Mouse (Mus musculus) naive thymus-derived CD4-positive, alpha-beta T cell, adult 2 months (primary cell): ENCODE measurements around the gene Cecr2.
A peak's percentile ranks its signal among the peaks of the same experiment; 100 is the strongest.

Experiments used
- DNase-seq: peaks from one replicate; pipeline ENCODE4 v3.0.0-alpha.2; 2011; ENCODE audit warnings: low read depth

The Cecr2 gene

DNA sequence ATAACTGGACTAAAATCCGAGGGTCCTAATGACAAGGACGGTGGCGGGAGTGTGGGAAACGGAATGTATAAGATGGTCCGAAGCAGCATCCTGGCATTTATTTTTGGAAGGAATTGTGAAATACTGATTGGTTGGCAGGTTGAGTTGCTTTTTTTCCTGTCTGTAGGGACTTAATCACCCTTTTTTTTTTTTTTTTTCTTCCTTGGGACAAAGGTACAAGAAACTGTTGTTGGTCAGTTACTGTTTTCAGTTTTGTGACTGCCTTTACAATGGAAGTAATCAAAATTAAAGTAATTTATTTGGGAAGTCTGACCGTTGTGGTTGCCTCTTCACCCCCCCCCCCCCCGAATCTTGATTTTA, 1.2 kb downstream of the Cecr2 start:
- DNase-seq, result no peak

DNA sequence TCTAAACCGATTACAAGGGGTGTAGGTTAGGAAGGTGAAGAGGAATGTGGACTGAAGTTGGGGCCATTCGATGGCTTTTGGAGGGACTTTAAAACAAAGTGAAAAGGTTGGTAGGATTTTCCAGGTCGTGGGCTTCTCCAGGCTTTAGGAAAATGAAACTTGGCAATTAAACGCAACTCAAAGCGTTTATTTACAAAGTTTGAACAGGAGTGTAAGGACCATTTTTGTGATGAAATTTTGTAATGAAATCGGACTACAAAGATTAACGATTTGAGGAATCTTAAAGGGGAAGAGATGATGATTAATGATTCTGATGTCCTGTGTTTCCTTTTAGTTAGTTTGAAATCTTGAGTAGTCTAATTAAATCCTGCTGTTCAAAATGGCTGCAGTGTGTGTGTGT, 1.7 kb downstream of the Cecr2 start:
- peak; percentile 8 for DNase-seq

DNA sequence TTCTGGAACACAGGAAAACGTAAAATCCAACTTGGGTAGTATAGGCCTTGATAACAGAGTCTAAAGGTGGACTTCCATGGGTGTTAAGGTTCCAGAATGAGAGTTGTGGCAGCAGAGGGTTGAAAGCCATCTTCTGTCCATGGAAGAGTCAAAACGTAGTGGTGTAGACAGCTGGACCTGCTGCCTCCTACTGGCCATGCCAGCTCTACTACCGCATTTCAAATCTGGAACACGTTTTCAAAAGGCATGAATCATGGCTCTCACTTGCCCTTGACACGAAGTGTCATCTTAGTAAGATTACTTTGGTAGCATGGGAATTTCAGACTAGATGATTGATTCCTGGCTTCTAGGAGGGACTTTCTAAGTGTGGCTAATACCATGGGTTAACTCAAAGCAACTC, 8.0 kb downstream of the Cecr2 start:
- peak; percentile 46 for DNase-seq

DNA sequence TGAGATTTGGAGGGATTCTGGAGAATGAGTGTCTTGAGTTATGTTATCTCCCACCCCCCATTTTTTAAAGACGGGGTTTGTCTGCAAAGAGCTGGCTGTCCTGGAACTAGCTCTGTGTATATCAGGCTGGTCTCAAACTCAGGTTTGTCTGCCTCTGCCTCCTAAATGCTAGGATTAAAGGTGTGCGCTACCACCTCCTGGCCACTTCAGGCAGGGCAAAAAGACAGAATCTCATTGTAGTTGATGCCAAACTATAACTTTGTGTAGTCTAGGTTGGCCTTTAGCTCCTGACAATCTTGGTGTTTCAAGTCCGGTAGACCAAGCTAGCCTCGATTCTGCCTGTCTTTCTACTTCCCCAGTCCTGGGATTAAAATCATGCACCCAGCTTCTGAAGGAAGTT, 8.7 kb downstream of the Cecr2 start:
- DNase-seq, result no peak

DNA sequence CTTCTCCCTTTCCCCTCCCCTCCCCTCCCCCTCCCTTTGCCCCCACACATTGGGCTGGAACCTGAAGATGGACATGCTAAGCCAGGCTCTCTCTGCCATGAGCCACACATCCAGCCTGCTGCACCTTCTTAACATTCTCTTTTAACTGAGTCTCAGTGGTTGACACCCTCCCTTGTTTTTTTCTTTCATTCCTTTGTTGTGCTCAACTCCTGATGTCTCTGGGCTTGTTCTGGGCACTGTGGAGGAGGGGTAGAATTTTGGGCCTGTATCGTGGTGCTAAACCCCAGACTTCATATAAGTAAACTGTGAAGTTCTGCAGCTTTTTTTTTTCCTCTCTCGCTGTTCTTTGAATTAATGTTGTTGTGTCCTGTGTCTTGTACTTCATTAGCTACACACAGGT, 9.8 kb downstream of the Cecr2 start:
- no peak for DNase-seq

DNA sequence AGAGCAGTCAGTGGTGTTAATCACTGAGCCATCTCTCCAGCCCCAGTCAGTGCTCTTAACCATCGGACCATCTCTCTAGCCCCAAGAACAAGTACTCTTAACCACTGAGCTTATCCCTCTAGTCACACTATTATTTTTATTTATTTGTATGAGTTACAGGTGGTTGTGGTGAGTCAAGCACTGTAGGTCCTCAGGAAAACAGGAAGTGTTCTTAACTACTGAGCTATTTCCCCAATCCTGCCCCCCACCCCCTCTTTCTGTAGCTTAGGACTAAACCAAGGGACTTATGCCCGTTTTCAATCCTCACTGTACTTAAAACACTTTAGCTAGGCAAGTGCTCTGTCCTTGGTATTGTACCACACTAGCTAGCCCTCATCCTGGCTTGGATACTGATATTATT, 17.2 kb downstream of the Cecr2 start:
- DNase-seq, result no peak

DNA sequence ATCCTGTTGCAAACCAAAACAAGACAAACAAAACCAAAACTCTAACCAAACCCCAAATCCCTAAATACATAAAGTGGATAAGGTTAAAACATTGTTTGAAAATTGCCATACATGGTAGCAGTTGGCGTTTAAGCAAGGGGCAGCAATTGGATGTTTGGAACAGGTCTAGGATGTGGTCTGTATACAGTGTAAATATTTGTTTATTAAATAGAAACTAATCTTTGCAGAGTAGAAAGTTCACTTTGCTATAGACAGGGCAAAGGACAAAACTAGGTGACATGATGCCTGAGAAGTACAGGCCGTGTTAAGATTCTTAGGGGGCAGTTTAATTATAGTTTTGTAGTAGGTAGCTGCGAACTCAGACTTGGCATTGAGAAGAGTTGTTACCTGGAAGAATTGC, 18.6 kb downstream of the Cecr2 start:
- no peak for DNase-seq

DNA sequence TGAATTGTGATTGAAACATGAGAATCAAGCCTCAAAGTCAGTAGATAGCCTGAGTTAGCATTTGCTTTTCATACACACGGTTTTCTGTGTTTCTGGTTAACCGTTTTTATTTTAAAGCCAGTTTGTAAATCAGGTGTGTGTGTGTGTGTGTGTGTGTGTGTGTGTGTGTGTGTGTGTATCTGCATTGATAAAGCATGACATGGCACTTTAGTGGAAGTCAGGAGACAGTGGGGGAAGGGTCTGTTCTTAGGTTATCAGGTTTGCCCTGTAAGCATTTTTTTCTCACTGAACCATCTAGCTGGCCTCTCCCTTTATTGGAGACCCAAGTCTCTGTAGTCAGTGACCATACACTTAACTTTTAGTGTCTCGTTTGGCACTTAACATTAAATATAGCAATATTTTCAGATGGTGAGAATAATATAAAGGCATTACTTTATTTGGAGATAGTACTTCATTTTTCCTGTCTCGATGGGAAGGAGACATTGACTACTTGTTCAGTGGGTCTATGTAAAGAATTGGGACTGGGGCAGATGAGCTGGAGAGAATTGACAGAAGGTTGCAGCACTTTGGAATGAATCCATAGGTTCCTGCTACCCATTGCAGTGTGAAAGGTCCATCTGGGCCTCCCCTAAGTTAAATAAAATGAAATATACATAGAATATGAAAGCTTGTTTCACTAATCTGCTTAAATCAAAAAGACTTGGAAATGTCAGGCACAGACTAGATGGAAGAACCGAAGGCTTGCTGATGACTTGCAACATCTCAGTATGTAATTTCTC, 20.9 kb downstream of the Cecr2 start:
- no peak for DNase-seq

DNA sequence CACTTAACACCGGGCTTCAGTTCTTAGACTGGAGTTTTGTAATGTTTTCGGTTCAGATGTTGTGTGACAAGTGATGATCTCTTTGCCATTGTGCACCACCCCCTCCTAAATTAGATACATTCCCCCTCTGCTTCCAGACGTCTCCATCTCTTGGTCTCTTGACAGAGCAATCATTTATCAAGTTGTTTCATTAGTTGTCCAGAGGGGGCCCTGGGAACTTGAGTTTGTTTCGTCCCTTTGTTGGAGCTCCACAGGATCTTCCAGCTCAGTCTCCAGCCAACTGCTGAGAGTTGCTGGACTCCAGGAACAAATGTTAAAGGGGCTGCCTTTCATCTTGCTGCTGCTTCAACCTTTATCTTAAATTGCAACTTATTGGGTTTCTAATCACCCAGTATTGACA, 34.1 kb downstream of the Cecr2 start:
- no peak for DNase-seq

DNA sequence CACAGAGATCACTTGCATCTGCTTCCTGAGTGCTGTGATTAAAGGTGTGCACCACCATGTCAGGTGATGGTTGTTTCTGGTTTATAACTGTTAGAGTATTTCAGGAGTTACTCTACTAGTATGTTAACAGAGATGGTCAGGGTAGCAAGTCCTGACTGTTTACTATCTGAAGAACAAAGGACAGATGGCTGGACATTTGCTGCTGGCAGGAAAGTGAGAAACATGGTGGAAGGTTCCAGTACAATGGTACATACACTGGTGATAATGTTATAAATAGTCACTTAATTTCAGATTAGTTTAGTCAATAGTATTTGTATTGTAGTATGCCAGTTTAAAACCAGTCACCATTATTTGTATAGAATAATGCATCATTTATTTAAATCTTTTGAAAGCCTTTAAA, 38.2 kb downstream of the Cecr2 start:
- no peak for DNase-seq

DNA sequence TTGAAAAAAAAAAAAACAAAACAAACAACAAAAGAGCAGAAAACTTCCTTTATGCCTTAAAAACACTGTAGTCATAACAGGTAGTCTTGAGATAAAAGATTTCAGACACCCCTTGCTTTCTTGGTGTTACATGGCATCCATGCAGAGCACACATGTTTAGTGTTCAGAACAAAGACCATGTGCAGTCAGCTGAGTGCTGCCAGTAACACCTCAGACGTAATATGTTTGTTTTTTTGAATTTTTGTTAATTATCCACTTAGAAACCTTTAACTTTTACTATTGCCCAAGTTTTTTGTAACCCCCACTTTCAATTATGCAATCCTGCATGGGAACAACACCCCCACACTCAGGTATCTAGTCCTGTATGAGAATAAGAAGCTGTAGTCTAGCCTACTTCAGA, 42.6 kb downstream of the Cecr2 start:
- no peak for DNase-seq

DNA sequence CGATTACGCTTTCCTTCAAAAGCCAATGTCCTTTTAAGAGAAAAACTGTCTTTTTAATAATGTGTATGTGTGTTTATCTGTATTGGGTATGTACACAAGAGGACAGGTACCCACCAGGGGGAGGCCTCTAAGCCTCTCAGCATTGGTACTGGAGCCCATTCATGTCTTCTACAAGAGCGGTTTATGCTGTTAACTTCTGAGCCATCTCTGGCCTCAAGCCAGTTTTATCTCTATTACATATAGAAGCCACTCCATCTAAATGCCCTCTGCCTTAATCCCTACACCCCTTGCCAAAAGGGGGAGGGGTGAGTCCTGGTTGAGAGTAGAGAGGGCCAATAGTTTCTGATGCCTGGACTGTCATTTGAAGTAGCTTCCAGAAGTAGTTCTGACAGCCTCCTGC, 48.6 kb downstream of the Cecr2 start:
- DNase-seq, result no peak

DNA sequence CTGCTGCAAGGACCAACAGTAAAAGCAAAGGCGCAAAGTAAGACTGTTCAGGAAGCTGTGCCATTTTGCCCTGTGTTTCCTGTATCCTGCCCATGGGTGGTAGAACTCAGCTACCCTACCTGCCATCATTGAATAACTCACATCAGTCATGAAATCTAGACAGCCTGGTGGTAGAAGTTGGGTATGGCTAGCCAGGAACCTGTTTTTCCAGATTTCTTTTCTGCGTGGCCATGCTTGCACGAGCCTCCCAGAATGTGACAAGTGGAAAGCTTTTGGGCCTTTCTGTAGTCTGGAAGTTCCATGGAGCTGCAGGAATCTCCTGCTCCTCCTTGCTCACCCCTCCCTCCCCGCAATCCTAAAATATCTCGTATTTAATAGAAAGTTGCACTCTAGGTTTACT, 49.1 kb downstream of the Cecr2 start:
- no peak for DNase-seq

DNA sequence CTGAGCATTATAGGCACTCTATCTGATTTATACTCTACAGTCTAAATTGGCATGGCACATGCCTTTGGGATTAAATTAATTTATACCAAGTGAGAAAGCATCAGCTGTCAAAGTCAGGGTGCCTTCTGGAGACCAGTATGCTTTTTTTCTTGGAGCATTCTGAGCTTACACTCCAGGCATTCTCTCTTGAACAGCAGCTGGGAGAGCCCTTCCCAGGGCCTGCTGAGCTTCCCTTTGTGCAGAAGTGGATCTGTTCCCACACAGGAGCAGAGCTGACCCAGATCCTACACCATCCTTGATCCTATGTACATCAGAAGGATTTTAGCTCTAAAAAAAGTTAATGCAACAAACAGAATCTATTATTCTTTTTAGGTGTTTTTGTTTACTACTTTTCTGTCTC, 49.7 kb downstream of the Cecr2 start:
- no peak for DNase-seq

DNA sequence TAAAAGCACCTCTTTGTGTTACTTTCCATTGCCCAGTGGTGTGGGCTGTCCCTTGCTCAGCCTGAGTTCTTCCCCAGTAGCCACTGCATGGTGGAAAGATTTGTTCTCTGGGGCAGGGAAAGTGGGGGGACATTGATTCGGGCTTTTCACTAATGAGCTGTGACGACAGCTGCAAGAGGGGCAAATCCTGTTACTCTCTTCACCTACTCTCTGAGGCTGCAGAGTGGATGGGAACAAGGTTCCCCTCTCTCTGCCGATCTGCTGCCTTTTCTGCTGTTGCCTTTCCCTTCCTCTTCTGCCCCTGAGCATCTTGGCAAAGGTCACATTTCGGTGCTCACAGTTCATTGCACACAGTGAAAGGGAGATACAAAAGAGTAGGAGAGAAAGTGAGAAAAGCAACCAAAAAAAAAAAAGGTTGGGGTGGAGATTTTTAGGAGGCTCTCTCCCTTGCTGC, 50.4 kb downstream of the Cecr2 start:
- DNase-seq, result no peak

DNA sequence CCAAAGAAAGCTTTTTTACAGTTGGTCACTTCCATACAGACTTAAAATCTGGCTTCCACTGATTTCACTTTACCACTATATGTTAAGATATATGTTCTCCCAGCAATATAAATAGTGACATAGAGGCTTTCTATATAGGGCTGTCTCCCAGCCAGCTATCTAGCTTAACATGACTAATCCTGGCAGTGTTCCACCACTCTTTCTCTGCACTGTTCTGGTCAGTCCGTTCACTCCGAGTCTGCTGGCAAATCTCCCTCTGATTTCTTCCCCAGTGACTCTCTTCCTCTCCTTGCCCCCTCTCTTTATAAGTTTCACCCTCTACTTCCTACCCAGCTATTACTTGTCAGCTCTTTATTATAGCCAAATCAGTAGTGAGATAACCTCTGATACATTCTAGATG, 59.8 kb downstream of the Cecr2 start:
- DNase-seq, result no peak

DNA sequence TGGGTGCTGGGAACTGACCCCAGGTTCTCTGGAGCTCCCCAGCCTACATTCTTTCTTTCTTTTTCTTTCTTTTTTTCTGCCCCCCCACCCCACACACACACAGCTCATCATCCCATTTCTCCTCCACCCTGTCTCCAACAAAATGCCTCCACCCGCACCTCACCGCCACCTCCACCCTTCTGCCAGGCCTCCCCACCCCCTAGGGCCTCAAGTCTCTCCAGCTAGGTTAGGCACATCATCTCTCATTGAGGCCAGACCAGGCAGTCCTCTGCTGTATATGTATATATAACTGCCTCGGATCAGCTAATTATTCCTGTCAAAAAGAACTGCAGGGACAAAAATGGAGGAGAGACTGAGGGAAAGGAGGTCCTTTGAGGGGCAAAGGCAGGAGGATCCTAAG, 69.8 kb downstream of the Cecr2 start:
- no peak for DNase-seq

DNA sequence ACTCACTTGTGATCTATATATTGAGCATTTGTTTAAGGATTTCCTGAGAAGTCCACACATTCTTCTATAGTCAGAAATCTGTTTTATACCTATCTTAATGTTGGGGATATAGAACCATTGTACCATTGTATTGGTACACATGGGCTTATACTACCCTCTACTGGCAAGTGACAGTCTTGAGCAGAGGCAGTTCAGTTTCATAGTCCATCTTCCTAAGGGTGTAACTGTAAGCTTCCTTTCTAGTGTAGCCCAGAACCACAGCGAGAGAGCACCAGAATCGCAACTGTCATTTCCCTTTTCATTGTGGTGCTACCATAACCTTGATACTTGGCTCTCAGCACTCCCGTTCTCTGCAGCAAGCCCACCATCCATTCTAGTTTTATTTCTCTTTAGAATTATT, 70.4 kb downstream of the Cecr2 start:
- DNase-seq, result peak; percentile 72

DNA sequence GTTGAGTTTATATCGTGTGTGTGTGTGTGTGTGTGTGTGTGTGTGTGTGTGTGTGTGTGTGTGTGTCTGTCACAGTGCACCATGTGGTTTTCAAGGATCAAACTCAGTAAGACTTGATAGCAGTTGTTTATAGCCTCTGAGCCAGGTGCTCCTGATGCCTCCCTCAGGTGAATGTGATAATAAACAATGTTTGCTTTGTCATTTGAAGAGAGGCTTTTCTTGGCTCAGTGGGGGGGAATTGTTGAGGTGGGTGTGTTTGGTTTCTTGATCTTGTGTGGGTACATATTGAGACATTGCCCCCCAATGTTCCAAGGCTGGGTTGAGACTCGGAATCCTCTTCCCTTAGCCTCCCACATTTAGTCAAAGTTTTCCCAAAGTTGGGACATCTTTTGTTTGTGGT, 77.0 kb downstream of the Cecr2 start:
- no peak for DNase-seq

DNA sequence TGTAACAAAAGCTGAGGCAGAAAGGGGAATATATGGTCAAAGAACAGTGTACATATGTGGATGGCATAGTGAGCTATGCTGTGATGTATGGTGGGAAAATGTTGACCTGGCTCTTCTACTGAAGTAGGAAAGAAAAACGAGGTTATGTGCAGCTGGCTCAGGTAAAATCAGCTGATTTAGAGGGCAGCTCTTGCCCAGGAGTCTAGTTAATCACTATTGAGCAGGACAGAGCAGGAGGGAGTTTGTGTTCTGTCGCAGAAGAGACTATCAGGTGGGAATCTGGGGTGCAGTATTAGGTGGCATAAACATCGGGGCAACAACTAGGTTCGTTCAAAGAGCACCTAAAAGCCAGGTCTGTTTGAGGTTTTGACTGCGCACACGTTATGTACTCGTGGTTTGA, 78.1 kb downstream of the Cecr2 start:
- no peak for DNase-seq

DNA sequence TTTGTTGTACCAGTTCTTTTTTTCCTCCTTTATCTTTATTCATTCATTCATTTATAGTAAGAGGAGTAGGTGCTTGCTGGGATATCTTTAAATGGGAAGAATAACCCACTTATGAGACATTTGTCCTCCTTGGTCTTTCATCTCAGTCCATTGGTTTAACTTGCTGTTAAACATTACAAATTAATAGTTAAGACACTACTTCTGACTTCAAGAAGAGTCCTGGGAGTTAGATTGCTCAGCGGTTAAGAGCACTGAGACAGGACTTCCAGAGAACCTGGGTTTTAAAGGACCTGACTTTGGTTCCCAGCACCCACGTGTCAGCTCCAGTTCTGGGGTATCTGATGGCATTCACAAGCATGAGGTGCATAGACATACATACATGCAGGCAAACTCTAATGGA, 80.2 kb downstream of the Cecr2 start:
- no peak for DNase-seq

DNA sequence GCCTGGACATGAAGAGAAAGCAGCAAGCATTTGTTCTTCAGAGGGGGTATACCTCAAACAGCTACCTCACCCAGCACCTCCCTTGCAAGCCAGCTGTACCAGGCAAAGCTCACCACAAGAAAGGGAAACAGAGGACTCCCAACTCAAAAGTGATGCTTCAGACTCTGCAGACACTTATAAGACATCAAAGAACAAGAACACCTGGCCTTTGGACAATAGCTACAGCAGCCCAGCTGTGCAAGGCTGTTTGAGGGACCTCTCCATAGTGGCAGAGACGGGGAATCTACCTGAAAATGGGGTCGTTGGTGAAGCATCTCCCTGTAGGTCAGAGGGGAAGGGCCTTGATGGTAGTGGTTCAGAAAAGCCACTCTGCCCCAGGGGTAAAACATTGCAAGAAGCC, 95.0 kb downstream of the Cecr2 start:
- DNase-seq, result no peak

DNA sequence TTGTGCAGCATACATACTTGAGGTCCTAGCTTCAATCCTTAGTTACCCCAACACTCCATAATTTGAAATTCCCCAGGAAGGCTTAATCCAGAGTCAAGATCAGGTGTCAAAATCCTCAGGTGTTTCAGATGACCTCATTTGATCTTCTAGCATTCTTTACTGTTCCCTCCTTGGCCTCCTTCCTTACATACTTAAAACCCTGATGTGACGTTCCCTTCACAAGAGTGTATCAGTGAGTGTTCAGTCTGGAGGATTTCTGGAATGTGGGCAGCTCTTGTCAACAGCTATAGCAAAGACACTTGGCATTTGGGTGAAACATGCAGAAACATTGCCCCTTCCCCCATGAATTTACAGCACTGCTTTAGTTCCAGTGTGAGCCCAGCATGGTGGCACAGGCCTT, 103.8 kb downstream of the Cecr2 start:
- no peak for DNase-seq

DNA sequence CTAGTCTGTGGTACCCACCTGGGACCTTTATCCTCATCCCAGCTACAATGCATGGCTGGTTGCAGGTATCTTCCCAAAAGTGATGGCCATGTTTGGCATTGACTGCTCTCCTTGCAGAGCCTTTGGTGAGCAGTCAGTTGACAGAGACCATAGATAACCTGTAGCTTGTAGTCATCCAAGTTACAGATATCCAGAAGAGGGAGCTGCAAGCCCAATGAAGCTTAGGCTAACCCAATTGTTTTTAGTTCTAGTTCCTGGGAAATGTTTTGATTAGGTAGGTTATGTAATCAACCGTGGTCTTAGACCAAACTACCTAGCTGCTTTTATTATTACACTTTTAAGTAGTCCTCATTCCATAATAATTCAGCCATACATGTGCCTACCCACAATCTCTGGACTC, 105.2 kb downstream of the Cecr2 start:
- no peak for DNase-seq

DNA sequence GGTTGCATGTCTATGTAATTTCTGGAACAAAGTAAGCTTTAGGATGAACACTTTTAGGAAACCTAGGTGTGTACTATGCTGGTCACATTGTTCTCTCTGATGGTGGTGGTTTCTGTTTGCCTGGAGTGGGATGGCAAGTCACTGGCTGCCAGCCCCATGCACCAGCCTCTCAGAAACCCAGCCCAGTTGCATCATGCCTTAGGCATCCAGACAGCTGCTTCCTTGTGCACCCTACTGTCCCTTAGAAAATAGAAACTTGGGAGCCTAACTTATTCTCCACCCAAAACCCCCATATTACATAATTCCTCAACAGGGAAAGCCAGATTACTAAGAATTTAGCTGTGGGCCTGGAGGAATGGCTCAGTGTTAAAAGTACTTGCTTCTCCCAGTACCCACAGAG, 105.9 kb downstream of the Cecr2 start:
- no peak for DNase-seq
